8 mouse cellular contexts compared by ENCODE assay signal in the genomic region with DNA sequence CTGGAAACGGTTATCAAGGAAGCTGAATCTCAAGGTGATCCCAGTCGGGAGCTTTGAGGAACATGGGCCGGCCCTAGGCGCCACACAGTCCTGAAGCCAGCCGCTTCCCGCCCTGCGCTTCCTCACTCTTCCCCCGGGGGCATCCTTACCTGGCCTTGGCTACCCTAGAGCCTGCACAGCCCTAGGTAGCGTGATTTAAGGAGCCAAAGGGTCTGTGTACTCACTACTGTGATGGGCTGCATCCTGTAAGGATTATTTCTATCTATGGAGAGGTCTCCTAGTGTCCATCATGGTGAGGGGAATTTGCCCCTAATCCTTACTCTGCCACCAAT. TPM values are rescaled to one million over a fixed set of nuclear protein-coding genes. Genes with fewer than 3 reads are reported as not detected.
DNase-seq lines count a peak whose midpoint lies in the region; ATAC-seq and TF ChIP-seq lines count a peak whose summit lies in the region.

No protein-coding gene starts in this region.

- no peaks in the 10 kb centered on the region for H3K36me3 ChIP-seq in heart, embryonic 14.5 days (ENCODE audit: control insufficient read depth, insufficient read depth, low read length)
- H3K36me3 ChIP-seq in G1E (replicated peaks) = peaks cover 35% of the 10 kb centered on the region
- H3K36me3 ChIP-seq in forebrain, embryonic 14.5 days (ENCODE audit: control insufficient read depth, insufficient read depth, low read length) = no peaks in the 10 kb centered on the region
- H3K36me3 ChIP-seq in liver, embryonic 16.5 days (ENCODE audit: control insufficient read depth, insufficient read depth) = no peaks in the 10 kb centered on the region

- no peaks in the 10 kb centered on the region for H3K27me3 ChIP-seq in heart, embryonic 14.5 days (ENCODE audit: control insufficient read depth, insufficient read depth, low read length)
- H3K27me3 ChIP-seq in G1E (ENCODE audit: insufficient read depth, low read length) = no peaks in the 10 kb centered on the region
- no peaks in the 10 kb centered on the region for H3K27me3 ChIP-seq in forebrain, embryonic 14.5 days (replicated peaks; ENCODE audit: control insufficient read depth, insufficient read depth, low read length)
- no peaks in the 10 kb centered on the region for H3K27me3 ChIP-seq in liver, embryonic 16.5 days (ENCODE audit: control insufficient read depth, insufficient read depth, low read depth, low read length)

- WGBS in heart, embryonic 14.5 days = 0% methylated on average over 9 of the region's 9 CpGs
- WGBS in forebrain, embryonic 14.5 days = 1% methylated on average over 9 of the region's 9 CpGs
- under 1% methylated on average over 9 of the region's 9 CpGs for WGBS in liver, embryonic 16.5 days (ENCODE audit: insufficient replicate concordance)

- H3K4me2 ChIP-seq in heart, embryonic 14.5 days (ENCODE audit: low read length) = peak overlapping the region; percentile 76
- H3K4me2 ChIP-seq in forebrain, embryonic 14.5 days (ENCODE audit: low read length) = peak overlapping the region; percentile 69
- peak overlapping the region; percentile 78 for H3K4me2 ChIP-seq in liver, embryonic 16.5 days (ENCODE audit: low read depth, low read length)

- H3K9me3 ChIP-seq in heart, embryonic 14.5 days (ENCODE audit: control insufficient read depth, low read length) = no peaks in the 10 kb centered on the region
- no peaks in the 10 kb centered on the region for H3K9me3 ChIP-seq in G1E (replicated peaks)
- H3K9me3 ChIP-seq in forebrain, embryonic 14.5 days (replicated peaks; ENCODE audit: control insufficient read depth, low read length) = no peaks in the 10 kb centered on the region
- no peaks in the 10 kb centered on the region for H3K9me3 ChIP-seq in liver, embryonic 16.5 days (replicated peaks; ENCODE audit: control insufficient read depth, low read length)

- TF ChIP-seq CTCF in G1E (IDR thresholded peaks at IDR 0.05; ENCODE audit: low read depth, low read length) = peak; percentile 35; the same call in 1 of the 2 replicates

- peaks cover 0 to 14% of the 10 kb centered on the region in 2 experiments; a peak in 2 of 4 replicates for H3K4me1 ChIP-seq in heart, embryonic 14.5 days (ENCODE audit: control insufficient read depth in 2 of 2, insufficient read depth in 2 of 2, low read length in 2 of 2)
- H3K4me1 ChIP-seq in G1E (ENCODE audit: insufficient read depth, low read depth, low read length) = peaks cover 24% of the 10 kb centered on the region
- peaks cover 7% of the 10 kb centered on the region for H3K4me1 ChIP-seq in forebrain, embryonic 14.5 days (ENCODE audit: control insufficient read depth, insufficient read depth, low read length)
- H3K4me1 ChIP-seq in liver, embryonic 16.5 days (ENCODE audit: control insufficient read depth, low read depth, low read length) = peaks cover 13% of the 10 kb centered on the region

- peak; percentile 91 for ATAC-seq in heart, embryonic 14.5 days (ENCODE audit: insufficient number of reproducible peaks, insufficient read depth, low FRiP score, low read depth)
- peak; percentile 62 for ATAC-seq in G1E (ENCODE audit: extremely low read depth, insufficient number of reproducible peaks, low FRiP score, poor library complexity, severe bottlenecking)
- ATAC-seq in forebrain, embryonic 14.5 days = peak; percentile 95
- ATAC-seq in liver, embryonic 16.5 days (ENCODE audit: low read depth) = peak; percentile 81

- DNase-seq in heart, adult 18-20 months = no peak
- DNase-seq in G1E (ENCODE audit: low spot score) = peak; percentile 50
- DNase-seq in forebrain, embryonic 14.5 days (ENCODE audit: low spot score) = no peak
- no peak for DNase-seq in adrenal gland, postnatal 25 days
- DNase-seq in layer of hippocampus, postnatal 10 days (ENCODE audit: low spot score in 2 of 2) = no peak
- DNase-seq in right cerebral cortex, postnatal 4 days = no peak

- H3K4me3 ChIP-seq in heart, embryonic 14.5 days (ENCODE audit: control insufficient read depth in 1 of 2, insufficient read depth in 1 of 2, low read depth in 1 of 2, low read length in 2 of 2) = peak overlapping the region; percentile 54 to 79
- peak overlapping the region; percentile 80 for H3K4me3 ChIP-seq in G1E (ENCODE audit: low read depth, low read length)
- peak overlapping the region; percentile 65 for H3K4me3 ChIP-seq in forebrain, embryonic 14.5 days (ENCODE audit: low read depth, low read length)
- H3K4me3 ChIP-seq in liver, embryonic 16.5 days (ENCODE audit: low read depth, low read length) = peak overlapping the region; percentile 82

- H3K27ac ChIP-seq in heart, embryonic 14.5 days (replicated peaks in 1 of 2; ENCODE audit: control insufficient read depth in 1 of 2, insufficient read depth in 1 of 2, low read depth in 2 of 2, low read length in 2 of 2) = peak overlapping the region; percentile 57 to 79
- H3K27ac ChIP-seq in forebrain, embryonic 14.5 days (ENCODE audit: low read depth, low read length) = peak overlapping the region; percentile 23; the same call in 1 of the 2 replicates
- 0 out of 2 replicates have a peak overlapping the region, but pooled peaks have one; percentile 46 for H3K27ac ChIP-seq in liver, embryonic 16.5 days (ENCODE audit: low read length)

- H3K9ac ChIP-seq in heart, embryonic 14.5 days (ENCODE audit: low read length) = peak overlapping the region; percentile 73
- H3K9ac ChIP-seq in forebrain, embryonic 14.5 days (ENCODE audit: low read length) = peak overlapping the region; percentile 88
- peak overlapping the region; percentile 80 for H3K9ac ChIP-seq in liver, embryonic 16.5 days (ENCODE audit: low read depth, low read length)

RNA-seq across cellular contexts. Expression of a gene that starts 0.4 kb away (rescaled TPM):
- 6.9 and 9.4 TPM in 2 replicates for polyA plus RNA-seq in heart, embryonic 14.5 days (2014; fragmentation: Nextera tagmentation; extraction: Ambion mirVana)
- 1 to 10 TPM; 1.7 to 2.4 TPM for total RNA-seq in heart, adult 18-20 months (2021)
- total RNA-seq in G1E (2014; fragmentation: Nextera tagmentation) (16.3 and 22.2 TPM in 2 replicates), G1E (2017) (11.2 and 19.6 TPM in 2 replicates)
- polyA plus RNA-seq in G1E (2012) = 1.9 and 2.9 TPM in 2 replicates
- polyA plus RNA-seq in forebrain, embryonic 14.5 days (2014; fragmentation: Nextera tagmentation; extraction: Ambion mirVana) = 6.6 and 6.7 TPM in 2 replicates
- polyA plus RNA-seq in liver, embryonic 16.5 days (2015; fragmentation: Nextera tagmentation; extraction: Ambion mirVana) = 2.9 TPM in 2 replicates
- total RNA-seq in adrenal gland, postnatal 25 days (2021) = 8.6 and 10.7 TPM in 2 replicates
- 1 to 10 TPM; 5.2 to 9.2 TPM for total RNA-seq in layer of hippocampus, postnatal 10 days (2021)

RNA-seq across cellular contexts. Expression of a gene that starts 36.6 kb away (rescaled TPM):
- 19.0 and 19.5 TPM in 2 replicates for polyA plus RNA-seq in heart, embryonic 14.5 days (2014; fragmentation: Nextera tagmentation; extraction: Ambion mirVana)
- 10 to 100 TPM in 1 of 2 experiments, 1 to 10 TPM in 1; 9.9 to 13.0 TPM for total RNA-seq in heart, adult 18-20 months (2021)
- total RNA-seq in G1E (2014; fragmentation: Nextera tagmentation) (19.2 and 24.8 TPM in 2 replicates), G1E (2017) (27.5 and 31.9 TPM in 2 replicates)
- 2.2 and 6.0 TPM in 2 replicates for polyA plus RNA-seq in G1E (2012)
- polyA plus RNA-seq in forebrain, embryonic 14.5 days (2014; fragmentation: Nextera tagmentation; extraction: Ambion mirVana) = 27.7 and 32.7 TPM in 2 replicates
- 4.6 and 5.0 TPM in 2 replicates for polyA plus RNA-seq in liver, embryonic 16.5 days (2015; fragmentation: Nextera tagmentation; extraction: Ambion mirVana)
- total RNA-seq in adrenal gland, postnatal 25 days (2021) = 30.8 and 40.2 TPM in 2 replicates
- 10 to 100 TPM; 35.0 to 38.1 TPM for total RNA-seq in layer of hippocampus, postnatal 10 days (2021)
